Mouse (Mus musculus) hindbrain, embryonic 10.5 days (tissue): ENCODE data around the gene Bcl10. TPM values are rescaled to one million over a fixed set of nuclear protein-coding genes. Genes with fewer than 3 reads are reported as not detected.
"Not testable (repeated sequence)": the region's sequence is repeated elsewhere in the genome, so short reads cannot be mapped to it uniquely, and the experiment has no call there.

ENCODE experiments used
- DNase-seq: peaks from one replicate; pipeline ENCODE4 v3.0.0-alpha.2; 2017; ENCODE audit warnings: low spot score
- H3K27ac ChIP-seq: fragments of 300-500 bp; sonication (generic); 2 replicates; pipeline ENCODE4 v1.5.1; 2016; ENCODE audit warnings: mild to moderate bottlenecking, moderate library complexity
- H3K27me3 ChIP-seq: fragments of 300-500 bp; sonication (generic); 2 replicates; pipeline ENCODE4 v1.6.1; 2016; ENCODE audit warnings: mild to moderate bottlenecking; ENCODE audit not compliant: poor library complexity, insufficient read depth, severe bottlenecking
- H3K36me3 ChIP-seq: fragments of 300-500 bp; sonication (generic); 2 replicates; pipeline ENCODE4 v1.6.1; 2016; ENCODE audit warnings: mild to moderate bottlenecking, moderate library complexity
- H3K4me1 ChIP-seq: fragments of 300-500 bp; sonication (generic); replicated peaks from 2 replicates; pipeline ENCODE4 v1.6.1; 2016; ENCODE audit warnings: mild to moderate bottlenecking
- H3K4me3 ChIP-seq: fragments of 300-500 bp; sonication (generic); 2 replicates; pipeline ENCODE4 v1.5.1; 2016; ENCODE audit warnings: mild to moderate bottlenecking, moderate library complexity
- H3K9me3 ChIP-seq: fragments of 300-500 bp; sonication (generic); 2 replicates; pipeline ENCODE4 v1.6.1; 2016; ENCODE audit warnings: mild to moderate bottlenecking, moderate library complexity
- WGBS: fragments of 180-500 bp; shearing (Covaris S2); methylation state at CpG from one replicate; pipeline ENCODE4 v1.1.7; 2016; 5-methylcytosine and 5-hydroxymethylcytosine counted together
- polyA plus RNA-seq: library from polyadenylated mRNA; unstranded; fragments of >200 nt; fragmentation: Nextera tagmentation; extraction: Ambion mirVana; gene quantifications from 2 replicates; pipeline ENCODE4 v1.2.1, GENCODE M21; 2016

Gene Bcl10
- polyA plus RNA-seq, 1 experiment from 2014 or later, result 48.4 TPM

GRCm38 (mm10) chr3:145892451-145892850 lies 30.2 kb upstream of the Bcl10 start:
- no peak overlapping the region for H3K4me3 ChIP-seq
- H3K27ac ChIP-seq, result no peak overlapping the region
- no peak for DNase-seq
- peaks cover 40% of the 10 kb centered on the region for H3K4me1 ChIP-seq
- 80% methylated on average over 3 of the region's 3 CpGs for WGBS
- H3K36me3 ChIP-seq, result 0 out of 2 replicates have a peak, but pooled peaks cover 4% of the 10 kb centered on the region
- H3K9me3 ChIP-seq, result no peaks in the 10 kb centered on the region
- peaks cover 23% of the 10 kb centered on the region for H3K27me3 ChIP-seq

DNA sequence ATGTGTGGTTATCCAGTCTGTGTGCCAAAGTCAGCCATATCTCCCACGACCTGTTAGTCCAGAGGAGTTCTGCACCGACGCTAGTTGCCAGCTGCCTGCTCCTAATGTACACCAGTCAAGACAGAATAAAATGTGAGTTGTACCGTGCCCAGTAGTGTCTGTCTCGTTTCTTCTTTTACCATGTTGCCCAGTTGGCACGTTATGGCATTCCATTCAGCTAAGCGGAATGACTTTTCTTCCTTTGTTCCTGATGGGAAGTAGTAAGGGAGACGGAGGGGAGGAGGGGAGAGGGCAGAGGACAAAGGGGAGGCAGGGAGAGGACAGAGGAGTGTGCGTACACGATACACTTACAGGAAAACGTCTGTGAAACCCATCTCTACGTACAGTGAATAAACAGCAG lies 28.5 kb upstream of the Bcl10 start:
- no peak for DNase-seq
- Histone ChIP-seq H3K4me3 (no peak overlapping the region), H3K9me3 (no peaks in the 10 kb centered on the region), H3K27me3 (peaks cover 14% of the 10 kb centered on the region), H3K4me1 (peaks cover 40% of the 10 kb centered on the region), H3K27ac (no peak overlapping the region), H3K36me3 (0 out of 2 replicates have a peak, but pooled peaks cover 4% of the 10 kb centered on the region)
- WGBS, result 71% methylated on average over 12 of the region's 12 CpGs

- H3K36me3 ChIP-seq, result 0 out of 2 replicates have a peak, but pooled peaks cover 4% of the 10 kb centered on the region
- H3K4me3 ChIP-seq, result no peak overlapping the region
- H3K27ac ChIP-seq, result no peak overlapping the region
- no peak for DNase-seq
- H3K27me3 ChIP-seq, result no peaks in the 10 kb centered on the region
- WGBS, result 89% methylated on average over 11 of the region's 11 CpGs
- no peaks in the 10 kb centered on the region for H3K9me3 ChIP-seq
- peaks cover 11% of the 10 kb centered on the region; the same call in 1 of the 2 replicates for H3K4me1 ChIP-seq
These were observed 24.9 kb upstream of the Bcl10 start for GRCm38 (mm10) chr3:145897749-145898148.

- H3K36me3 ChIP-seq, result 0 out of 2 replicates have a peak, but pooled peaks cover 4% of the 10 kb centered on the region
- no peaks in the 10 kb centered on the region for H3K4me1 ChIP-seq
- no peaks in the 10 kb centered on the region for H3K9me3 ChIP-seq
- H3K27me3 ChIP-seq, result no peaks in the 10 kb centered on the region
- H3K27ac ChIP-seq, result no peak overlapping the region
- WGBS, result 88% methylated on average over 8 of the region's 8 CpGs
- no peak overlapping the region for H3K4me3 ChIP-seq
- DNase-seq, result no peak
These were observed 22.8 kb upstream of the Bcl10 start for GRCm38 (mm10) chr3:145899832-145900231.

GRCm38 (mm10) chr3:145903530-145903929 lies 19.1 kb upstream of the Bcl10 start:
- Histone ChIP-seq H3K4me3 (no peak overlapping the region), H3K27me3 (no peaks in the 10 kb centered on the region), H3K9me3 (no peaks in the 10 kb centered on the region), H3K36me3 (no peaks in the 10 kb centered on the region), H3K4me1 (no peaks in the 10 kb centered on the region), H3K27ac (no peak overlapping the region)
- DNase-seq, result no peak
- 92% methylated on average over 8 of the region's 8 CpGs for whole genome bisulfite sequencing

DNA sequence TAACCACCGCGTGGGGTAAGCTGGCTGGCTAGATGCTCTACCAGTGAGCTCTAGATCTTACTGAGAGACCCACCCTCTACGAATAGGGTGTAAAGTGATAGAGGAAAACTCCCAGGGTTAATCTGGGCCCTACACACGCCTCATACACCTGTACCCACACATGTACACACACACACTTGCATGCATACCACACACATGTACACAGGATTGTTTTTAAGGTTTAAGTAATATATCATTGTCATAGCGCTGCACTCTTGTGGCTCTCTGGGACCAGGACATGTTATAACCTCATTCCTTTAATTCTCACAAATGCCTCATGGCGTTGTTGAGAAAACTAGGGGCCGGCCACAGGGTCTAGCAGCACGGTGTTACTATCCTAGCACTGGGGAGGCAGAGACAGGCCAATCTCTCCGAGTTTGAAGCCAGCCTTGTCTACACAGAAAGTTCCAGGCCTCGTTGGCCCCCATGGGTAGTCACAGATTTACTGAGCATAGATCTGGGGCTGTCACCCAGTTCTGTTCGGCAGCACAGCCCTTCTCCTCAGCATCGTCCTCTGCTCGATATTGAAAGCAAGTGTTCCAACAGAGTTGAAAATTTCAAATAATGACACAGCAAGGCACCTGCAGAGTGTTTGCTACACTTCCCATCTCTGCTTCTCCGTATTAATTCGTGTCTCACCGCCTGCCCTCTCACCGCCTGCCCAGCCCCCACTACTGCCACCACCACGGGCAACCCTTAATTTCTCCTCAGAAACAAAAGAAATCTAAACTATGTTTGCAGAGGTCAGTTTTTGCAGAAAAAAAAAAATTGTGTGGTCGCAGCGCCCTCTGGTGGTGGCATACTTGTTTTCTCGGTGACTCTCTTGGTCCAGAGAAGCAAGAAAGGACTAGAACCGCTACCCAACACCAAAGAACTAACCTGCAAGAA lies 17.5 kb upstream of the Bcl10 start:
- no peaks in the 10 kb centered on the region for H3K27me3 ChIP-seq
- 0 out of 2 replicates have a peak overlapping the region, but pooled peaks have one; percentile 21 for H3K4me3 ChIP-seq
- H3K9me3 ChIP-seq, result no peaks in the 10 kb centered on the region
- peak overlapping the region; percentile 76 for H3K27ac ChIP-seq
- H3K36me3 ChIP-seq, result no peaks in the 10 kb centered on the region
- 50% methylated on average over 22 of the region's 22 CpGs for WGBS
- H3K4me1 ChIP-seq, result no peaks in the 10 kb centered on the region
- peak; percentile 82 for DNase-seq

GRCm38 (mm10) chr3:145906582-145906981 lies 16.0 kb upstream of the Bcl10 start:
- 92% methylated on average over 9 of the region's 9 CpGs for WGBS

DNA sequence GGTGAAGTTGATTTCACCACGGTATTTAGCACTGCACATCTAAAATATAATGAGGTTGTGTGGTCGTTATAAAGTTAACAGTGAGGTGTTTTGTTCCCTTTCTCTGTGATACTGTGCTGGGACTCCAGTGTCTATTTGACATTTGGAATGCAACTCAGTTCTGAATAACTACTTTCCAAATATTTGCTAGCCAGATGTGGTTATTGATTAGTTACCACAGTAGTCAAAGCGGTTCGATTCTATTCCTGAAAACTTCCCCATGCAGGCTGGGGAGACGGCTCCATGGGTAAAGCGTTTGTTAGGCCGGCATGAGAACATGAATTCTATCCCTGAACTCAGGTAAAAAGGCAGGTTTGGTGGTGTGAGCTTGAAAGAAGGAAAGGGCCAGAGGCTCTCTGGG lies 10.1 kb upstream of the Bcl10 start:
- H3K9me3 ChIP-seq, result no peaks in the 10 kb centered on the region
- H3K27me3 ChIP-seq, result no peaks in the 10 kb centered on the region
- no peak for DNase-seq
- H3K4me1 ChIP-seq, result no peaks in the 10 kb centered on the region
- H3K4me3 ChIP-seq, result no peak overlapping the region
- no peak overlapping the region for H3K27ac ChIP-seq
- no peaks in the 10 kb centered on the region for H3K36me3 ChIP-seq
- WGBS, result 92% methylated on average over 7 of the region's 7 CpGs

More at GRCm38 (mm10) chr3:145906582-145906981, 16.0 kb upstream of the Bcl10 start:
- DNase-seq, result no peak
- H3K4me3 ChIP-seq, result no peak overlapping the region
- no peaks in the 10 kb centered on the region for H3K9me3 ChIP-seq
- H3K4me1 ChIP-seq, result no peaks in the 10 kb centered on the region
- no peak overlapping the region for H3K27ac ChIP-seq
- no peaks in the 10 kb centered on the region for H3K27me3 ChIP-seq
- no peaks in the 10 kb centered on the region for H3K36me3 ChIP-seq

GRCm38 (mm10) chr3:145913263-145913662 lies 9.3 kb upstream of the Bcl10 start:
- Histone ChIP-seq H3K4me1 (no peaks in the 10 kb centered on the region), H3K27ac (no peak overlapping the region), H3K4me3 (no peak overlapping the region), H3K36me3 (no peaks in the 10 kb centered on the region), H3K27me3 (no peaks in the 10 kb centered on the region), H3K9me3 (no peaks in the 10 kb centered on the region)
- 76% methylated on average over 6 of the region's 6 CpGs for WGBS
- no peak for DNase-seq

DNA sequence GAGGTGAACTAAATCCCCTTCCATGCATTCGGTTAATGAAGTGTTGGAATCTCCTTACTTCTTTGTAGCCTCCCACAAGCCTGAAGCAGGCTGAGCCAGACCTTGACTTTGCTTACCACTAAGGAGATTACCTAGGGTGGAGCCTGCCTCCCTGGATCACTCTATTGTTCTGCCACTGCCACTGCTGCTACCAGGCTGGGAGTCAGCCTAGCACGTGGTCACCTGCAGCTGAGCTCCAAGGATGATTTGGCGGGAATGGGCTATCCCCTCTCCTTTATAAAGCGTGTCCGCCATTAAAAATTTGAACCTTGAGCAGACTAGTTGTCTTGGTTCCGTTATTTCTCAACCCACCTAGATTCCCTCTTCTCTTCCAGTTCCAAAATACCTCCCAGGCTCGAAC lies 8.7 kb upstream of the Bcl10 start:
- H3K27ac ChIP-seq, DNase-seq, H3K4me3 ChIP-seq, H3K36me3 ChIP-seq, H3K4me1 ChIP-seq, H3K27me3 ChIP-seq, H3K9me3 ChIP-seq: not testable (repeated sequence)
- 73% methylated on average over 7 of the region's 7 CpGs for WGBS

- Histone ChIP-seq H3K4me3 (no peak overlapping the region), H3K36me3 (no peaks in the 10 kb centered on the region), H3K27ac (no peak overlapping the region), H3K27me3 (no peaks in the 10 kb centered on the region), H3K9me3 (no peaks in the 10 kb centered on the region), H3K4me1 (no peaks in the 10 kb centered on the region)
- no peak for DNase-seq
- WGBS, result 95% methylated on average over 5 of the region's 5 CpGs
These were observed 6.2 kb upstream of the Bcl10 start for GRCm38 (mm10) chr3:145916374-145916773.

DNA sequence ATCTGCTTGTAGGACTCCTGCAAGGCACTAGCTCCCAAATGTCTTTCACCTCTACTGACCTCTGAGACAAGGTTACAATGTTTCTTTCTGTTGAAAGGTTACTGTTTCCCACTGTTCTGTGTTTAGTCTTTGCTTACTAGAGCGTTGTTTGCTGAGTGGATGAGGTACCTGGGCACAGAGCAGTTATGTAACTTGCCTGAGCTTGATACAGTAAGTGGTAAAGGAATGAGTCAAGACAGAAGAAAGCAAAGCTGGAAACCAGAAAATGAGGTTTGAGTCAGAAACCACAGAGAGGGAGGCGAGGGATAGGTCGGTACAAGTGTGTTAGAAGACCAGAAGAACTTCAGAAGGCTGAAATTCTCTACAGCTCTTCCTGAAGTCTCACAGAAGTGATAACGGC lies 5.8 kb upstream of the Bcl10 start:
- Histone ChIP-seq H3K36me3 (no peaks in the 10 kb centered on the region), H3K27me3 (no peaks in the 10 kb centered on the region), H3K4me1 (no peaks in the 10 kb centered on the region; the same call in 1 of the 2 replicates), H3K27ac (no peak overlapping the region), H3K4me3 (no peak overlapping the region), H3K9me3 (no peaks in the 10 kb centered on the region)
- 90% methylated on average over 4 of the region's 4 CpGs for WGBS
- no peak for DNase-seq

GRCm38 (mm10) chr3:145922971-145923370 lies 367 bp downstream of the Bcl10 start:
- WGBS, result 74% methylated on average over 3 of the region's 3 CpGs
- Histone ChIP-seq H3K36me3 (peaks cover 9% of the 10 kb centered on the region), H3K9me3 (no peaks in the 10 kb centered on the region), H3K4me1 (peaks cover 23% of the 10 kb centered on the region), H3K27ac (no peak overlapping the region), H3K4me3 (0 out of 2 replicates have a peak overlapping the region, but pooled peaks have one; percentile 95), H3K27me3 (no peaks in the 10 kb centered on the region)
- no peak for DNase-seq
